Mouse (Mus musculus): ENCODE measurements at regions not wholly inside any gene's neighbourhood (a gene's known extent, or its start where the extent isn't known, plus 50 kb on each side); places are given as distances from the start of the nearest gene placed in this dataset.

- TF ChIP-seq POLR2A (IDR thresholded peaks at IDR 0.05; ENCODE audit: low read depth, low read length) (no peak), CTCF (IDR thresholded peaks at IDR 0.05; ENCODE audit: extremely low read depth, insufficient read depth, insufficient read length, insufficient replicate concordance) (no peak)
Measured at GRCm38 (mm10) chr2:17939183-17939856, 57.4 kb downstream of the H2al2a start.
